Mouse (Mus musculus) intestine, embryonic 15.5 days (tissue): ENCODE data around the gene Mtf2. TPM values are rescaled to one million over a fixed set of nuclear protein-coding genes. Genes with fewer than 3 reads are reported as not detected.

Experiments
- ATAC-seq: fragments of 200-750 bp; cut with Nextera tagmentation; 2 replicates; pipeline ENCODE4 v1.8.0; 2017; ENCODE audit warnings: moderate TSS enrichment, moderate library complexity
- H3K27ac ChIP-seq: fragments of 300-500 bp; sonication (generic); 2 replicates; pipeline ENCODE4 v1.5.1; 2015; ENCODE audit warnings: mild to moderate bottlenecking, inconsistent platforms
- H3K27me3 ChIP-seq: fragments of 300-500 bp; sonication (generic); replicated peaks from 2 replicates; pipeline ENCODE4 v1.6.1; 2015; ENCODE audit warnings: inconsistent platforms
- H3K36me3 ChIP-seq: fragments of 300-500 bp; sonication (generic); 2 replicates; pipeline ENCODE4 v1.6.1; 2015; ENCODE audit warnings: inconsistent platforms
- H3K4me1 ChIP-seq: fragments of 300-500 bp; sonication (generic); replicated peaks from 2 replicates; pipeline ENCODE4 v1.6.1; 2015; ENCODE audit warnings: inconsistent platforms
- H3K4me2 ChIP-seq: fragments of 300-500 bp; sonication (generic); replicated peaks from 2 replicates; pipeline ENCODE4 v1.6.1; 2015; ENCODE audit warnings: mild to moderate bottlenecking, inconsistent platforms
- H3K4me3 ChIP-seq: fragments of 300-500 bp; sonication (generic); replicated peaks from 2 replicates; pipeline ENCODE4 v1.5.1; 2015; ENCODE audit warnings: inconsistent platforms
- H3K9ac ChIP-seq: fragments of 300-500 bp; sonication (generic); 2 replicates; pipeline ENCODE4 v1.6.1; 2015; ENCODE audit warnings: inconsistent platforms
- H3K9me3 ChIP-seq: fragments of 300-500 bp; sonication (generic); 2 replicates; pipeline ENCODE4 v1.6.1; 2016; ENCODE audit warnings: inconsistent platforms
- WGBS: fragments of 180-500 bp; shearing (Covaris S2); methylation state at CpG from one replicate; pipeline ENCODE4 v1.1.7; 2015; 5-methylcytosine and 5-hydroxymethylcytosine counted together
- polyA plus RNA-seq: library from polyadenylated mRNA; unstranded; fragments of >200 nt; fragmentation: Nextera tagmentation; extraction: Ambion mirVana; gene quantifications from 2 replicates; pipeline ENCODE4 v1.2.1, GENCODE M21; 2015

The Mtf2 gene
- polyA plus RNA-seq, 1 experiment from 2014 or later: 86.0 TPM

- no peaks in the 10 kb centered on the region for H3K9me3 ChIP-seq
- H3K36me3 ChIP-seq: peaks cover 15% of the 10 kb centered on the region
- no peak for ATAC-seq
- H3K27ac ChIP-seq: no peak overlapping the region
- H3K4me1 ChIP-seq: no peaks in the 10 kb centered on the region
- no peak overlapping the region for H3K4me2 ChIP-seq
- no peak overlapping the region for H3K9ac ChIP-seq
- H3K27me3 ChIP-seq: no peaks in the 10 kb centered on the region
- WGBS: 93% methylated on average over 3 of the region's 3 CpGs
- no peak overlapping the region for H3K4me3 ChIP-seq
Observed at GRCm38 (mm10) chr5:108097676-108098075, 32.2 kb downstream of the Mtf2 start.

- no peak for ATAC-seq
- no peaks in the 10 kb centered on the region for H3K9me3 ChIP-seq
- H3K4me1 ChIP-seq: no peaks in the 10 kb centered on the region
- no peaks in the 10 kb centered on the region for H3K27me3 ChIP-seq
- H3K4me3 ChIP-seq: no peak overlapping the region
- no peak overlapping the region for H3K9ac ChIP-seq
- H3K36me3 ChIP-seq: peaks cover 16% of the 10 kb centered on the region; the same call in 1 of the 2 replicates
- no peak overlapping the region for H3K4me2 ChIP-seq
- H3K27ac ChIP-seq: no peak overlapping the region
Observed at GRCm38 (mm10) chr5:108100196-108100595, 34.7 kb downstream of the Mtf2 start.

DNA sequence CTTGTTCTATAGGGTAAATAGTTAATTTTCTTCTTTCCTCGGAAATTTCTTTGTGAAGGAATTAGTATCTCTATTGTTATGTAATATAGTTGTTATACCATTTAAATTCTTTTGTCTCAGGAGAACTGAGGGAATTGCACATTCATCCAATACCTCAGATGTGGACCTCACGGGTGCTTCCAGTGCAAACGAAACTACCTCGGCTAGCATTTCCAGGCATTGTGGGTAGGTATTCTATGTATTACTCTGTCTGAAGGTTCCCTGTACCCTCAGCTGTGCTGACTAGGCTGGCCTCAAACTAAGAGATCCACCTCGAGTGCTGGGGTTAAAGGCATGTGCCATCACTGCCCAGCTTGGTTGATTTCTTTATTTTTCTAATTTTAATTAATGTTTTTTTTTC, 38.8 kb downstream of the Mtf2 start:
- Histone ChIP-seq H3K9ac (no peak overlapping the region), H3K4me1 (no peaks in the 10 kb centered on the region), H3K4me3 (no peak overlapping the region), H3K36me3 (peaks cover 16% of the 10 kb centered on the region; the same call in 1 of the 2 replicates), H3K27ac (no peak overlapping the region), H3K27me3 (no peaks in the 10 kb centered on the region), H3K4me2 (no peak overlapping the region), H3K9me3 (no peaks in the 10 kb centered on the region)
- no peak for ATAC-seq
- WGBS: 91% methylated on average over 5 of the region's 5 CpGs

DNA sequence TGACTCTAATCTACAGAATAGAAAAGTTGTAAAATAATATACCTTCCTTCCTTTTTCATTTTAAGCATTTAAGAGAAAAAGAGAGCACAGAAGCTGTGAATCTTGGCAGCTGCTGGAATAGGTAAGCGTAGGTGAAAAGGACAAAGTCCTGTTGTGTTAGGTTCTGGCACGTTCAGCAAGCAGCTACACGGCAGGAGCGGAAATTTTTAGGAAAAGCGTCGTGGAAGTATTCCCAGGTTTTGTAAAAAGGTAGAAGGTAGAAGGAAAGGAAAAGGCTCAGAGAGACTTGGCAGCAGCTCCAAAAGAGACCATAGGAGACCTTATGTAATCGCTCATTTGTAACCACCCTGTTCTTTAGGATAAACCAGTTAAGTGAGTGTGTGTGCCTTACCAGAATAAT, 43.9 kb downstream of the Mtf2 start:
- no peaks in the 10 kb centered on the region for H3K27me3 ChIP-seq
- peaks cover 12% of the 10 kb centered on the region; the same call in 1 of the 2 replicates for H3K36me3 ChIP-seq
- H3K9me3 ChIP-seq: no peaks in the 10 kb centered on the region
- WGBS: 94% methylated on average over 7 of the region's 7 CpGs
- H3K9ac ChIP-seq: no peak overlapping the region
- H3K4me1 ChIP-seq: no peaks in the 10 kb centered on the region
- no peak overlapping the region for H3K4me3 ChIP-seq
- no peak for ATAC-seq
- no peak overlapping the region for H3K4me2 ChIP-seq
- no peak overlapping the region for H3K27ac ChIP-seq

DNA sequence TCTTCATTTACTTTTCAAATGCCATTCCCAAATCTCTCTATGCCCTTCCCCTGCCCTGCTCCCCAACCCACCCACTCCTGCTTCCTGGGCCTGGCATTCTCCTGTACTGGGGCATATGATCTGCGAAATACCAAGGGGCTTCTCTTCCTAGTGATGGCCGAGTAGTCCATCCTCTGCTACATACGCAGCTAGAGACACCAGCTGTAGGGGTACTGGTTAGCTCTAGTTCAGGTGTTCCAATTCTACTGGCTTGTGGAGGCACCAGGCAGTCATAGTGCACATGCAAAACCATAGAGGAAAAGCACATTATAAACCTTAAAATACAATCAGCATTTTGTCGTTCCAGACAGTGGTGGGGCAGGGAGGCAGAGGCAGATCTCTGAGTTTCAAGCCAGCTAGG, 52.2 kb downstream of the Mtf2 start:
- WGBS: 91% methylated on average over 4 of the region's 4 CpGs
- Histone ChIP-seq H3K27me3 (no peaks in the 10 kb centered on the region), H3K36me3 (0 out of 2 replicates have a peak, but pooled peaks cover 3% of the 10 kb centered on the region), H3K9ac (no peak overlapping the region), H3K4me1 (no peaks in the 10 kb centered on the region), H3K9me3 (no peaks in the 10 kb centered on the region), H3K4me2 (no peak overlapping the region), H3K27ac (no peak overlapping the region), H3K4me3 (no peak overlapping the region)
- ATAC-seq: no peak

DNA sequence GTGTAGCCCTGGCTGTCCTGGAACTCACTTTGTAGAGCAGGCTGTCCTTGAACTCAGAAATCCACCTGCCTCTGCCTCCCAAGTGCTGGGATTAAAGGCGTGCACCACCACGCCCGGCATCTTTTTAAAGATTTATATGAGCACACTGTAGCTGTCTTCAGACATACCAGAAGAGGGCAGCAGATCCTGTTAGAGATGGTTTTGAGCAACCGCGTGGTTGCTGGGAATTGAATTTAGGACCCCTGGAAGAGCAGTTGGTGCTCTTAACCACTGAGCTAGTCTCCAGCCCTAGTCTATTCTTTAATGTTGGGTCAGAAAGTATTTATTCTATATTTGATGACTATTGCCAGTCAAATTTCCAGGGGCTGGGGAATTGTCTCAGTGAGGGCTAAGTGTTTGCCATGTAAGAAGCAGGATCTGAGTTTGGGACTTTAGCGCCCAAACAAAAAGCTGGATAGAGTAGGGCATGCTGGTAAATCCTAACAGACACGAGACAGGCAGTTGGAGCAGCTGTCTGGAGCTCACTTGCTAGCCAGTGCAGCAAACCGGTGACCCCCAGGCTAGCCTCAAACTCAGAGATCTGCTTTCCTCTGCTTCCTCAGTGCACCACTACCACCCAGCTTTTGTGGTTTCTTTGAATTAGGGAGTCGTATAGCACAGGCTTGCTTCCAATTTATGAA, 54.9 kb downstream of the Mtf2 start:
- Histone ChIP-seq H3K27ac (no peak overlapping the region), H3K27me3 (no peaks in the 10 kb centered on the region), H3K4me2 (no peak overlapping the region), H3K9ac (no peak overlapping the region), H3K4me1 (no peaks in the 10 kb centered on the region), H3K4me3 (no peak overlapping the region), H3K36me3 (0 out of 2 replicates have a peak, but pooled peaks cover 3% of the 10 kb centered on the region), H3K9me3 (no peaks in the 10 kb centered on the region)
- WGBS: 84% methylated on average over 9 of the region's 9 CpGs
- ATAC-seq: no peak

DNA sequence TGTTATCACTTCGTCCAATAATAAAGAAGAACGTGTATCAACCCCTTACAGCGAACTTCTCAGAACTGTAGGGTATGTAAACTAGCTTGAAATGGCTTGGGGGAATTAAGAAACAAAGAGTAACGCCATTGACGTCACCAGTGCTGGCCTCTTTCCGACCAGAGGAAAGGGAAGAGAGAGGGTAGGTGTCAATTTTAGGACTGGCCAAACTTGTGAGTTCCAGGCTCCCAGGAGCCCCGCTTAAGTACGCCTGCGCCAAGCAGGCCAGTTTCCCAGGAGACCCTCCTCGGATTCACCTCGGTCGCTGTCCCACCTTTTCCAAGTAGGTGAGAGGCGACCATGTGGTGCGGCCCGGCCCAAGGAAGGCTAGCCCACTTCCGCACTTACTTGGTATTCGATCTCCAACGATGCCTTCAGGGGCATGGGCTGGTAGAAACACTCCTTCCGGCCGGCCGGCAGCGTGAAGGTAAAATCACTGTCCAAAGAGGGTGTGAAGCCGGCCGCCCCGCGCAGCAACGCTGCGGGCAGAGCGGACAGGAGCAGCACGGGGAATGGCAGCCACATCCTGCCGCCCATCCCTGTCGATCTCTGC, 66.5 kb downstream of the Mtf2 start:
- peak; percentile 65 for ATAC-seq
- H3K4me1 ChIP-seq: no peaks in the 10 kb centered on the region
- H3K27ac ChIP-seq: peak overlapping the region; percentile 92
- H3K9me3 ChIP-seq: no peaks in the 10 kb centered on the region
- under 1% methylated on average over 32 of the region's 32 CpGs for WGBS
- no peaks in the 10 kb centered on the region for H3K36me3 ChIP-seq
- H3K27me3 ChIP-seq: no peaks in the 10 kb centered on the region
- peak overlapping the region; percentile 82 for H3K9ac ChIP-seq
- peak overlapping the region; percentile 63 for H3K4me2 ChIP-seq
- peak overlapping the region; percentile 91 for H3K4me3 ChIP-seq

DNA sequence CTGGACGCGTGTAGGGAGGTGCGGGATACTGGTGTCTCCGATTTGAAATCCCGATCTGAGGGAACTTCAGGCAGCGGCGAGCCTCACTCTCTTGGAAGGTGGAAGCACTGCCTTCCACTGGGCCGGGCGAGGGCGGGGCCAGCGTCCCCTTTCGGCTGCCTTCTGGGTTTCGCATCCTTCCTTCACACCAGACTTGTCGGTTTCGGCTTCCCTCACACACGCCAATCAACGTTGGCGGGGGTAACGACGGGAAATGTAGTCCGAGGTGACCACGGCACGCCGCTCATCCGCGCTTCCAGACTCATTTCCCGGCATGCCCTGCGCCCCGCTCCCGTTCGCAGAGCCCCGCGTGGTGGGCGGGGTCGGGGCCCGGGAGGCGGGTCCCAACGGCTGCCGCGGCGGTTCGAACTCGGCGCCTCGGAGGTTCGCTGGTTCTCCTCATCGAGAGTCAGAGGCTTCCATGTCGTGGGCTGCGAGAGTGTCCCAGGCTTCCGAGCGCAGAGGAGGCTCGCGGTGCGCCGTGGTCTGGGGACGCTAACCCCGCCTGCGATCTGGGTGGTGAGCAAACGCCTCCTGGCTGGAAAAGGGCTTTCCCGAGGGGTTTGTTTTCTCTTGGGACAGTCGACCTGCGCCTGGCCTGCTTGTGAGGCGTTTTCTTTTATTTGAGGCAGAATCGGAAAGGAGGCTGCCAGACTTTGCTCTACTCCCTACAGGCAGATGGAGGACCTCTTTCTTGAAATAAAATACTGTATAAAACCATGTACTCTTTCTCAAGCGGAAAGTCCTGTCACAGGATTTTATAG, 67.2 kb downstream of the Mtf2 start, which contains the start of the genes Tmed5 and Ccdc18:
Gene Tmed5 (minus strand): TSS at position 180 of the 803 bp plus-strand sequence.
Gene Ccdc18 (plus strand): TSS at position 435 of the 803 bp plus-strand sequence.
- WGBS: under 1% methylated on average over 65 of the region's 65 CpGs

GRCm38 (mm10) chr5:108152592-108152991, 87.1 kb downstream of the Mtf2 start:
- no peaks in the 10 kb centered on the region for H3K36me3 ChIP-seq
- H3K27ac ChIP-seq: no peak overlapping the region
- no peak overlapping the region for H3K4me3 ChIP-seq
- WGBS: 96% methylated on average over 1 of the region's 1 CpGs
- H3K27me3 ChIP-seq: no peaks in the 10 kb centered on the region
- H3K4me1 ChIP-seq: no peaks in the 10 kb centered on the region
- no peak overlapping the region for H3K4me2 ChIP-seq
- ATAC-seq: no peak
- H3K9ac ChIP-seq: no peak overlapping the region
- H3K9me3 ChIP-seq: no peaks in the 10 kb centered on the region

More for the DNA sequence above, 67.2 kb downstream of the Mtf2 start, which contains the start of the genes Tmed5 and Ccdc18:
- H3K4me2 ChIP-seq: peak within 1 kb of the TSS; percentile 63
- ATAC-seq: peak; percentile 99
- peak within 1 kb of the TSS; percentile 82 for H3K9ac ChIP-seq
- H3K4me1 ChIP-seq: no peaks in the 10 kb centered on the region
- no peaks in the 10 kb centered on the region for H3K27me3 ChIP-seq
- H3K36me3 ChIP-seq: no peaks in the 10 kb centered on the region
- H3K9me3 ChIP-seq: no peaks in the 10 kb centered on the region
- H3K27ac ChIP-seq: peak within 1 kb of the TSS; percentile 92
- peak within 1 kb of the TSS; percentile 91 for H3K4me3 ChIP-seq

Other genes with a start within 250 kb of the Mtf2 start
- 0.10 TPM in 1 of 2 replicates, not detected in the other for gene Ube2d2b, start 235.6 kb upstream of the Mtf2 start, polyA plus RNA-seq
- 60.1 and 66.3 TPM in 2 replicates for gene Evi5, start 190.6 kb upstream of the Mtf2 start, polyA plus RNA-seq
- gene Rpl5, start 165.2 kb upstream of the Mtf2 start, polyA plus RNA-seq: 75.2 and 78.0 TPM in 2 replicates
- 18.4 and 20.9 TPM in 2 replicates for gene Fam69a, start 78.6 kb upstream of the Mtf2 start, polyA plus RNA-seq
- gene Tmed5, start 66.9 kb downstream of the Mtf2 start, polyA plus RNA-seq: 41.1 and 44.6 TPM in 2 replicates
- gene Ccdc18, start 67.2 kb downstream of the Mtf2 start, polyA plus RNA-seq: 9.3 and 10.2 TPM in 2 replicates
- 40.2 and 44.1 TPM in 2 replicates for gene Dr1, start 203.2 kb downstream of the Mtf2 start, polyA plus RNA-seq
- 7.5 and 7.7 TPM in 2 replicates for gene Pigg, start 246.9 kb downstream of the Mtf2 start, polyA plus RNA-seq